Mouse (Mus musculus) layer of hippocampus, adult 8-10 months (tissue): ENCODE data around the gene Ptpn5. TPM values are rescaled to one million over a fixed set of nuclear protein-coding genes. Genes with fewer than 3 reads are reported as not detected.

ENCODE experiments used
- DNase-seq, 2 experiments: peaks; one replicate each; pipeline ENCODE4 v3.0.0; 2022; ENCODE audit warnings: low spot score in 2 of 2
- total RNA-seq, 4 experiments: library from RNA; stranded (reverse); gene quantifications; 2 replicates each; pipeline ENCODE4 v1.2.4; 2022

Gene Ptpn5
- 100 to 1,000 TPM; 100 to 116 (median 108) TPM for total RNA-seq

DNA sequence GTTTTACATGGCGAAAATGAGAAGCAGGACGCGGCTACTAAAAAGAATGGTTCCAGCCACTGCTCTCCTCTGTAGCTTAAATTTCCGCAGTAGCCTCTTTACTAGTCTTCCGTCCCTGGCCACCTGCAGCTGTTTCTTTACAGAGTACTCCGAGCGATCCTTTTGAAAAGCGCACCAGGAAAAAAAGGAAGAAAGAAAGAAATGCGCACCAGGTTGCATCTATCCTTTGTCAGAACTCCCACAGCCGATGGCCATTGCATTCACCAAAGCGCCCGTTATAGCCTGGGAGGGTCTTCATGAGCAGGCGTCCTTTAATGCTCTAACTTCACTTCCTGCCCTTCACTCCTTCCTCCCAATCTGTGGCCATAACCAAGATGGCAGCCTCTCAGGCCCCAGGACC is at the start of gene Ptpn5:
TSS of gene Ptpn5 (minus strand) at position 354 of the 400 bp plus-strand sequence.
- no peak for DNase-seq

DNA sequence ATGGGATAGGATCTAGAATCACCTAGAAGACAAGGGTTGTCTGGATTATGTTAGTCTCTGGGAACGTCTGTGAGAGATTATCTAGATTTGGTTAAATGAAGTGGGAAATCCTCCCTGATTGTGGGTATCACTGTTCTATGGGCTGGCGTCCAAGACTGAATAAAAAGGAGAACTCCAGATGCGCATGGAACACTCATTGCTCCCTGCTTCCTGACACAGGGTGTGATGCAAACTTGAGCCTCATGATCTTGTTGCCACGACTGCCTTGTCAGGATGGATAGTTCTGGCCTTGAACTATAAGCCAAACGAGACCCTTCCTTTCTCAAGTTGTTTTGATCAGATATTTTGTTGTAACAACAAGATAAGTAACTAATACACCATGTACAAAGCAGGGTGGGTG is 37.3 kb upstream of the Ptpn5 start:
- DNase-seq: no peak

DNA sequence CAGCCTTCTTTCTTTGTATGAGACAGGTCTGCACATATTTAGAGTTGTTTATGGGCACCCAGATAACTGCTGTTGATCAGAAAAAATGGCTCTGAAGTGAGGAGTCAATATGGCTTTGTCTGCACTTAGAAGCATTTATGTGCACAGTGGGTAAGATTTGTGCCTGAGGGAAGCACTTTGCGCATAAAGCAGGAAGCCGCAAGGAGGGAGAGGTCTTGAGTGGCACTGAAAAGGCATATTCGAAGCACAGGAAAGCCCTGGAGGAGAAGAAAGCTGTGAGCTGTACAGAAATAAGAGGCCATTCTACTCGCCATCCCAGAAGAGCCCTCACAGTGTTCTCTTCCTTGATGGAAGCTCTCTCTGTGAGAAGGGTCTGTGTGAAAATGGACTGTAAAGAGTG is 31.5 kb upstream of the Ptpn5 start:
- no peak for DNase-seq

DNA sequence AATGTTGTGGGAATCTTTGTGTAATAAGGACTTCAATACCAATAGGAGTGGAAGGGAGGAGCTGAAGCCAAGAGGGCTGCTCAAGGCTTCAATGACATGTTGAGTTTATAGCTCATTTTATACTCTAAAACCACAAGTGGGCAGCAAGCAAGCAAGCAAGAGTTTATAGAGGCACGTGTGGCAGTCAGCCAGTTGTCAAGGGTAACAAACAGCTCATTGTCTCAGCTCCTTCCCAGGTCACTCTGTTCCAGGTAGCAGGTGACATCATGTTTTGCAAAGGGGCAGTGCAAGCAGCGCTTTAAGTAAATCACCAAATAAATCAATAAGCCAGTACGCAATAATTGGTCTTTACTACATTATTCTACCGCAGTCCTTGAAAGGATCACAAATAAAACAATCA is 29.7 kb upstream of the Ptpn5 start:
- no peak for DNase-seq

DNA sequence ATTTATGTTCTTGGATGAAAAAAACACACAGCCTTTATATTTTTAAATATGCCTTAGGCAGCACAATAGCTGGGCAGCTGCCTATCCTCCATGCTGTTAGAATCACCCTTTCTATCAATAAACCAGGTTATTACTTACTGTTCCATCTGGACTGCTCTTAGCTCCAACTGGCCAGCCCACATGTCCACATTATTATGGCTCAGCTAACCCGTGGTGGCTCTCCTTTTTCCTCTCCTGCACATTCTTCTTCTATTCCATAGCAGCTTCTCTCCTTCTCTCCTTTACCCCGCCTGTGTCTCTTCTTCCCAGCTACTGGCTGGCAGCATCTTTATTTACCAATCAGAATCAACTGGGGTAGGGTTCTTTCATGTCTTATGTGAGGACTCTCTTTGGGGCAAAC is 25.0 kb upstream of the Ptpn5 start:
- no peak for DNase-seq

DNA sequence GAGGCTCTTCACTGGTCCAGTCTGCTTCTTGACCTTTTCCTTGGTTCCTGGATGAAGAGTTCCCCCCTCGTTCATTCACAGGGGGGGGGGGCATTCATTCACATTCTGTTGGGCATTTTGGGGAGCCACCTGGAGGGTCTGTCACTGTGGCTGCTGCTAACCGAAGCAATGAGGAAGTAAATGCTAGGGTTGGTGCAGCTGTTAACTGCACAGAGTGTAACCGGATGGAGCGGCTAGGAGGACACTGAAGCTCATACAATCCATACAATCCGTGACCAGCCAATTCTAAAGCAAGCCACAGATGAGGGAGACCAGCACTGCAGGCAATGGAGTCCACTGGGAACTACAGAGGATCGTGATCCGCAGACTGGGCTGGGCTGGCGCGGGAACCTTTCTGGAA is 24.3 kb upstream of the Ptpn5 start:
- no peak for DNase-seq

DNA sequence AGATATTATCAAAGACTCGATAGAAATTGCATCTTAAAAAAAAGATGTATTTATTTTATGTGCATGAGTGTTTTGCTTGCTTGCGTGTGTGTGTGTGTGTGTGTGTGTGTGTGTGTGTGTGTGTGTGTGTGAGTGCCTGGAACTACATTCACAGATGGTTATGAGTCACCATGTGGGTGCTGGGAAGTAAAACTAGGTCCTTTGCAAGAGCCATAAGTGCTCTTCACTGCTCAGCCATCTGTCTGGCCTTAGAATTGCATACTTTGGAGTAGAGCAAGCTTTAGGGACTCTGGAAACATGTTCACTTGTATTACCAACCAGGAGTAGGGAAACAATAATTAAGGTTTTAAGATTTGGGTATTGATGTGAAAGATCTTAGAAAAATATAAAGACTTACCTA is 22.4 kb upstream of the Ptpn5 start:
- no peak for DNase-seq

DNA sequence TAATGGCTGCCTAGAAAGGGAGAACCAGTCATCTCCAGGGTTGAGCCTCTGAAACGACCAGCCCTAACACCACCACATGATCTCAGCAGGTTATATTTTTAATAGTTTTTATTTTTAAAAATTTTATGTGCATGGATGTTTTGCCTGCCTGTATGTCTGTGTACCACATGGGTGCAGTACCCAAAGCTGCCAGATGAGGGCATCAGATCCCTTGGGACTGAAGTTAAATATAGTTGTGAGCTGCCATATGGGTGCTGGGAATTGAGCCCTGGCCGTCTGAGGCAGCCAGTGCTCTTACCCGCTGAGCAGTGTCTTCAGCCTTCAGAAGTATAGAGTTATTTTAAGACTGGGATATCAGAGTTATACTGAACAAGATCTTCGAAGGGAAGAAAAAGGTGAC is 21.9 kb upstream of the Ptpn5 start:
- DNase-seq: no peak

DNA sequence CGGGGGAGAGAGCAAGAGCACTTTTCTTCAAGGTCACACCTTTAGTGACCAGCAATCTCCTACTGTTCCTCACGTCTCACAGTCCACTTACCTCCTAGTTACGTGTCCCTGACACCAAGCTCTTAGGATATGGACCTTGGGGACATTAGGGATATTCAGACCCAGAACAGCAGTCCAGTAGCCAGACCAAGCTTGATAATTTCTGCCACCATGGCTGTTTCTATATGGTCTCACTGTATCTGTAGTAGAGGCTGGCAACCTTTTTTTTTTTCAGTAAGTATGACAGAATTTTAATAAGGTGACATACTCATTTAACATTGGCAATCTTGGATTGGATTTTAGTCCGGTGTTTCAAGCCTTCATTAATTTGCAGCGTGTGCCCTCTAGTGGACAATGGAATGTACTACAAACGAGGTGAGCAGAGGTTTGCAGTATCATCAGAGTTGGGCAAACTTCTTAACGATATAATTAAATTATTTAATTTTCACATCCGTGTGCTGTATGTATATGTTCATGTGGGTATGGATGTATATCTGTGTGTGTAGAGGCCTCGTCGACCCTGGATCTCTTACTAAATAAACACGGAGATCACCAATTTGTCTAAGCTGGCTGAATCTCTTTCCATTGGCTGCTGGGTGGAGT is 17.1 kb upstream of the Ptpn5 start:
- peak in 1 of 2 experiments; percentile 56 for DNase-seq

DNA sequence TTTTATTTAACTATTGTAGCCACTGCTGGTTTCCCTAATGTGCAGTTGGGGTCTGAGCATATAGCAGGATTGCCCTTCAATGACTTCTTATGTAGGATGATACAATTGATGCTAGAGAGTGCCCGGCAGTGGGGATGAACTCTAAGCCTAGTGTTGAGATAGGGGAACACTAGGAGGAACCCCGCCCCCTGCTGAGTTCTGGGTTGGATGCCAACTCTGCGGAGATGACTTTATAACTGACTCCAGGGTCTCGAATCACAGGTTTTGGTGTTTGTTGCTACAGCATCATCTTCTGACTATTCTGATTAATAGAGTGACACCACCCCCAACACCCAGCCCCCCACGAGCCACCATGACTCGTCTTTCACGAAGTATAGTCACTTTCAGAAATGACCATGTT is 14.8 kb upstream of the Ptpn5 start:
- no peak for DNase-seq

DNA sequence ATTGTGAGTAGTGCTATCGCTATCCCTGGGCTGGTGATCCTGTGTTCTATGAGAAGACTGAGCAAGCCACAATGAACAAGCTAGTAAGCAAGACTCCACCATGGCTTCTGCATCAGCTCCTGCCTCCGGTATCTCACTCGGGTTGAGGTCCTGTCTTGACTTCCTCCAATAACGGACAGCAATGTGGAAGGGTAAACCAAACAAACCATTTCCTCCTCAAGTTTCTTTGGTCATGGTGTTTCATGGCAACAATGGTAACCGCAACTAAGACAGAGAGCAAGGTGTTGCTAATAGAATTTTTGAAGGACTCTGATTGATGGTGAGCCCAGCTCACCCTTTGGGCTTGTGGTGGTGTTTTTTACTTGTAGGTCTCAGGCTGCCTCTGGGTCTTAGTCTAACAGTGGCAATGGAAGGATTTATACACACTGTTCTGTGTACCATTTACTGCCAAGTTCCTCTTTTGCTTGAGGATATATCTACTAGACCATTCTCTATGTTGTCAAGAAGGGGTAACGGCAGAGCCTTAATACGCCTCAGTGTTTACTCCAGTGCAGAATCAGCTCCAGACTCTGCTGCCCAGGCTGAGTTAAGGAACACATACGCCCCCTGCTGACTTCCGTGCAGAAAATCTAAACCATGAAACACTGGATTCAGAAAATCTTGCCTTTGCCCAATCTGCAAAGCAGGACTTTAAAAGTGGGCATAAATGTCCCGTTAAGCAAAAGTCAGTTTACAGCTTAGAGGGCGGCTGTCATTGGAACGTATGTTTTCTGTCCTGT is 12.7 kb upstream of the Ptpn5 start:
- peak in 1 of 2 experiments; percentile 51 for DNase-seq

DNA sequence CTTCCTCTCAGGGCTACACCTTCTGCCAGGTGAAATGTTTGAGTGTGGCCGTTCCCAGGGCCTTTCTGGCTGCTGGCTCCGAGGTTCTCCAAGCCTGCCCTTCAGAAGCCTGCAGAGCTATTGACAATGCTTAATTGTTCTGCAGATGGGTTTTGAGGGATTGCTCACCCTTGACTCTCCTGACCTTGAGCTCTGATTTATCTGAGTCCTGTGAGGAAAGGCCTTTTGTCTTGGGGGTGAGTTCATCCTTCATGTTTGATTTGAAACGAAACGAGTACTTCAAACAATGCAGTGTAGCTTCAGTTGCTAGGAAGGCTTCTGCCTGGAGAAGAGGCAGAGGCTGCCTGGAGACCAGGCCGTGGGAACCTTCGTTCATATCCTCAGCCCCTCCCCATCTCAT is 10.8 kb upstream of the Ptpn5 start:
- DNase-seq: no peak

DNA sequence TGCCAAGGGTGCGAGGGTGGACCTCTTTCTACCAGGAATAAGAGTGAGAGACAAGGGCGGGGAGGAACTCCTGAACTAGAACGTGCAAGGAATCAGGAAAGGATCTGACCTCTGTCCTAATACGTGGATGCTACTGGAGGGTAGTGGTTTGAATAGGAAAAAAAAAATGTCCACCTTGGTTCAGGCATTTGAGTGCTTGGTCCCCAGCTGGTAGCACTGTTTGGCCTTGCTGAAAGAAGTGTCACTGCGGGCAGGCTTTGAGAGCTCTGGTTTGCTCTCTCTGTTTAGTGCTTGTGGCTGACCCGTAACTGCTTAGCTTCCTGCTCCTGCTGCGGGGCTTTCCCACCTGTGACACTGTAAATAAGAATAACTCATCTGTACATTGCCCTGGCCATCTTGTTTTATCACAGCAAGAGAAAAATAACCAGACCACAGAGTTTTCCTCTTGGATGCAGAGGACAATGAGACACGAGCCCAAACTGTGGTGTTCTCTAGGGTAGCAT is 6.4 kb upstream of the Ptpn5 start:
- DNase-seq: no peak

DNA sequence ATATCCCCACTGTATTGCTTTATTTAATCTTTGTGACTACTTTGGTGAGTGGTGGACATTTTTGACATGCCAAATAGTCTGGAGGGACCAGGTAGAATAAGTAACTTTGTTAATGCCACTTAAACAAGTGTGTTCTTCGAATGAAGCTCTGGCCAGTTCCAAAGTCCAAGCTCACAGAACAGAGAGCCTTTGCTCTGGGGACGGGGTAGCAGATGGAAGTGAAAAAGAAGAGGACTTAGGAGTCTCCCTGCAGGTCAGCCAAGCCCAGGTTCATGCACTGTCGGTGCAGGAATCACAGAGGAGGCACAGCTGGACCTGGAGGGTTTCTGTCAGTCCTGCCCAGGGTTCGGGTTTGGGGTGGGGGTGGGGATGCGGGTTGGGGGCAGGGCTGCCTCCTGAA is 1.1 kb upstream of the Ptpn5 start:
- no peak for DNase-seq

DNA sequence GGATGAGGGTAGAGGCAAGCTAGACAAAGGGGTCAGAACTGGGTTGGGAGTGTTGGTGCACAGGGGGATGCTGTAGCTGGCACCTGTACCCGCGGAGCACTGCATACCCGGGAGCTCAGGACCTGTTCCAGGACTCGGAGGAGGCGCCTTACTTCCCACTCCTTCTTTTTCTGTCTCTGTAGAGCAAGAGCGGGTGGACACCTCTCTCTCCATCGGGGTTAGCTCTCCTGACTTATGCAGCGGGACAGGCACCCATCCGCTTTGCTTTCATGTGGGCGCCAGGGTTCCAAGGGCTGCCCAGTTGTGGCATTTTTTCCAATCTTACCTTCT is 588 bp downstream of the Ptpn5 start:
- no peak for DNase-seq

DNA sequence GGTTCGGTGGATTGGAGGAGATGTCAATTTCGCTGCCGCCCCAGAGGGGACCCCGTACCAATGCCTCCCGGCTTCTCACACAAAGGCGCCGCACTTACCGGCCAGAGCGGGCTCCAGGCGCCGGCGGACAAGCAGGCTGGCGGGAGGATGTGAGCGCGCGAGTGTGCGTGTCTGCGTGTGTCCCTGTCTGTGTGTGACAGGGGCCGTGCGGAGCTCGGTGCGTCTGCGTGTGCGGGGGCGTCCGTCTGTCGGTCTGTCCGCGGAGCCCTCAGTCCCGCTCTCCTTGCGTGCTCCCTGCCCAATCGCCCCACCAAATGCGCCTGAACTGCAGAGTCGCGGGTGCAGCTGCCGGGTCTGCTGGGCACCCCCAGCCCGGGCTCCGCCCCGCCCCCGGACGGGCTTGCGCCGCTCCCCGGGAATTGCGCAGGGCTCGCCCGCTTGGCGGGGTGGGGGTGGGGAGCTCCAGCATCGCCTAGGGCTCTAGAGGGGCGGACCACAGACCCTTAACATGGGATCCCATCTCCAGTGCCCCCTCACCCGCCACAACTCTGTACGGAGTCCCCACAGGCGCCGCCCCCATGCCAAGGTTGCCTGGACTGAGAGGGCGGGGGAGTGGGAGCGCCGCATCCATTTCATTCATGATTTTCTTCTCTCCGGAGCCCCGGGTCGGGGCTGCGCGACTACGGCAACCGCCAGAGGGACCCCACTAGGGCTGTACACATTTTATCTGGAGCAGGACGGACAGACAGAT is 1.1 kb downstream of the Ptpn5 start:
- peak; percentile 56 to 62 for DNase-seq

DNA sequence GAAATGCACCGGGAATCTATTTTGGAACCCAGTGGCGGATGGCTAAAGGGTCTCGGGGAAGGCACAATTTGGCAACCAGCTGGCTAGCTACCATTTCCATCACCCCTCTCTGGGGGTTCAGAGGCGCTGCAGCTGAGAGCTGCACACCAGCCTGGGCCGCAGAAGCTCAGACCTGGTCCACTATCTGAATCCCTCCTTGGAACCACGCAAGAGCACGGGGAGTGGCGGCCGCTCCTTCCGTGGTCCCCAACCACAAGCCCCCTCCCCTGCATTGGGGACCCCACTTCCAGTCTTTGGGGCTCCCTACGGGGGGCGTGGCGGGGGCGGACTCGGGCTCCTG is 1.7 kb downstream of the Ptpn5 start:
- DNase-seq: no peak

DNA sequence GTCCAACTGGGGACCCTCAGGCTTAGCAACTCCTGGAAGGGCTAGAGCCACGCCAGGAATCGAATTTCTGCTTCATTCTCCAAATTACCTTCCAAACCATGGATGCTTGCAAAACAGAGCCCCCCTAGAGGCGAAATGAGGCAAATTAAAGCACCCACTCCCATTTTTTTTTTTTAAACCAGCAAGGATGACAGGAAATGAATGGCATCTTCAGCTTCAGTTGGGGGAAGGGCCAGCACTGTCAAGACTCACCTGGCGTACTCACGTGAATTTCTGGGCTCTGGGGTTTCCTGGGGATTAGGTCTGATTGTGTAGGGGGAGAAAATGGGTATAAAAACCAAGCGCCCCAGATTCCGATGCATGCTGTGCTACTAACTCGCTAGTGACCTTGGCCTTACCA is 2.2 kb downstream of the Ptpn5 start:
- DNase-seq: no peak

DNA sequence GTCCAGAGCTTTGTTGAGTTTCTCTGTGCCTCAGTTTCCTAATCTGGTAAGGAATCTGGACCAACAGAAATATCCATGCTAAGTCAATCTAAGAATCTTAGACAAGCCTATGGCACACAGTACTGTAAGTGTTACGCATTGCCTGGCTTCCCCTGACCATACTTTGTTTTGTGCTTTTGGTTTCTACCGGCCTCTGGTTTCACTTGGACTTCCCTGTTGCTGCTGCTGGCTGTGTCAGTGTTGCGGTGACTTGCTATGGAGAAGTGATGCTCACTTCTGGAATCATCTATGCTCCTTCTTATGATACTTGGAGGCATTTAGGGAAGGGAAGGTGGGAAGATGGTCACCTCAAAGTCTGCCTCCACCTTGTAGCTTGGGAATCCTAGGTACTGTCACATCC is 11.5 kb downstream of the Ptpn5 start:
- DNase-seq: no peak

DNA sequence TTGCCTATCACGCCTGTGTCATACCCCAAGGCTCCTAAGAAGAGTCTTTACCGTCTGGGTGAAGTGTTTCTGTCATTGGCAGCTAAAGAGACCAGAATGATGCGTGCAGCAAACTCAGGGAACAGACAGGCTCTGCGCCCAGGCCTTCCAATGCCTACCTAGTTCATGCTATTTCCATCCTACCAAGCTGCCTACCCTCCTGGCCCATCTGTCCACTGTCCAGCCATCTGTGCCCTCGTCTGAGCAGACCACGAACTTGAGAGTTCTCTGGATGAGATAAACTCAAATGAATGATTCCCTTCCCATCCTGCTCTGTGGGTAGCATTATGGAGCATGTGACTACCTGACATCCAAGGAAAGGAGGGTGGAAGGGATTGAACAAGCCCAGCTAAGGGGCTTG is 16.8 kb downstream of the Ptpn5 start:
- DNase-seq: peak in 1 of 2 experiments; percentile 29

DNA sequence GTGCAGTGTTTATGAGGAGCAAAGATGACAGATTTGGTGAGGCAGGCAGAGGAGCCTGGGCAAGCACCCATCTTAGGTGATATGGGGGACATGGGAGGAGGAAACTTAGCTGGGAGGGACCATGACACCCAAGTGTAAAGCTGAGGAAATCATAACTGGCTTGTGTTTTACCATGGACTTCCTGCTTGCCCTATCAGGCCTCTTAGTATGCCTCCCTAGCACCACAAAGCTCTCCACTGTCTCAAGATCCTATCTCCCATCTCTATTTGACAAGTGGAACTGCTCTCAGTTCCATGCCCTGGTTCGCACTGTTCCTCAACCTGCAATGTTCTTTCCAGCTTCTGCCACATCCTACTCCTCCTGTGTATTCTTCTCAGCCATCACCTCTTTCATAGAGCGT is 18.0 kb downstream of the Ptpn5 start:
- no peak for DNase-seq

DNA sequence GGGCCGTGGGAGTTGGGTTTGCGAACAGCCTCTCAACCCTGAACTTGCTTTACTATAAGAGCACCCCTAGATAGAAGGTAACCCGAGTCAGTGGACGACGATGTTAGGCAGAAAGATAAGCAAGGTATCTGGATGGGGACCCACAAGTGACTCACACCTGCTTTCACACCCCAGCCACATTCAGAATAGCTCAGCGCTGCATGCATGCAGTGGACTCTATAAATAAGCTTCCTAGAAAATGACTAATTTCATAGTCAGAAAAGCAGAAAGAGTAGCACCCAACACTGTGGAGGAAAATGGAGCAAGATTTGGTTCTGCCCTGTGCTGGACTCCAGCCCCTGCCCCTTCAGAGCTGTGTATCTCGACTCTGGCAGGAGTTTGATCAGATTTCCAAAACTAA is 20.1 kb downstream of the Ptpn5 start:
- no peak for DNase-seq

DNA sequence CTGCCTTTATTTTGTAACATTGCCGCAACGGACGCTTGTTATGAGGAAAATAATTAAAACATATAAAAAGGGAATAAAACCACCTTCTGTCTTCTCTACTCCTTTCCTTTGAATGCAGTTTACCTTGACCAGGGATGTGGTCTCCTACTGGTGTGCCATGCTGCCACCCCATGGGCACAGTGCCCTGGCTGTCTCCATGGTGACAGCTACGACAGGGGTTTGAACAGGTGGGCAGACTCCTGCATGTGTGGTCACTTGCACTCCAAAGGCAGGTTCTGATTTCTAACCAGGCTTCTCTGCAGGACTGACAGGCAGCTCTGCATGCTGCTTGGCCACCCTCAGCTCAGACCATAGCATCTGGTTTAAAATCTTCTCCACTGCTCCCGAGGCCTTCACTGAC is 21.4 kb downstream of the Ptpn5 start:
- no peak for DNase-seq
